Mouse (Mus musculus) liver, embryonic 15.5 days (tissue): ENCODE measurements around the gene Gm20388. TPM values are rescaled to one million over a fixed set of nuclear protein-coding genes. Genes with fewer than 3 reads are reported as not detected.

Experiments
- ATAC-seq: fragments of 200-750 bp; cut with Nextera tagmentation; 2 replicates; pipeline ENCODE4 v1.8.0; 2017; ENCODE audit warnings: moderate number of reproducible peaks, mild to moderate bottlenecking, moderate library complexity; ENCODE audit not compliant: insufficient read depth
- H3K27ac ChIP-seq: fragments of 300-500 bp; sonication (generic); replicated peaks from 2 replicates; pipeline ENCODE4 v1.5.1; 2015; ENCODE audit warnings: mild to moderate bottlenecking, inconsistent platforms
- H3K27me3 ChIP-seq: fragments of 300-500 bp; sonication (generic); 2 replicates; pipeline ENCODE4 v1.6.1; 2015; ENCODE audit warnings: mild to moderate bottlenecking, inconsistent platforms
- H3K36me3 ChIP-seq: fragments of 300-500 bp; sonication (generic); replicated peaks from 2 replicates; pipeline ENCODE4 v1.6.1; 2015; ENCODE audit warnings: moderate library complexity, mild to moderate bottlenecking, inconsistent platforms
- H3K4me1 ChIP-seq: fragments of 300-500 bp; sonication (generic); replicated peaks from 2 replicates; pipeline ENCODE4 v1.6.1; 2015; ENCODE audit warnings: inconsistent platforms
- H3K4me2 ChIP-seq: fragments of 300-500 bp; sonication (generic); 2 replicates; pipeline ENCODE4 v1.6.1; 2015; ENCODE audit warnings: moderate library complexity, mild to moderate bottlenecking, inconsistent platforms
- H3K4me3 ChIP-seq: fragments of 300-500 bp; sonication (generic); replicated peaks from 2 replicates; pipeline ENCODE4 v1.5.1; 2015; ENCODE audit warnings: mild to moderate bottlenecking, inconsistent platforms
- H3K9ac ChIP-seq: fragments of 300-500 bp; sonication (generic); 2 replicates; pipeline ENCODE4 v1.6.1; 2015; ENCODE audit warnings: moderate library complexity, mild to moderate bottlenecking, inconsistent platforms
- H3K9me3 ChIP-seq: fragments of 300-500 bp; sonication (generic); replicated peaks from 2 replicates; pipeline ENCODE4 v1.6.1; 2016; ENCODE audit warnings: inconsistent platforms
- WGBS: fragments of 180-500 bp; shearing (Covaris S2); methylation state at CpG from one replicate; pipeline ENCODE4 v1.1.7; 2015; ENCODE audit warnings: mixed read lengths; ENCODE audit not compliant: insufficient replicate concordance; 5-methylcytosine and 5-hydroxymethylcytosine counted together
- polyA plus RNA-seq: library from polyadenylated mRNA; unstranded; fragments of >200 nt; fragmentation: Nextera tagmentation; extraction: Ambion mirVana; gene quantifications from 2 replicates; pipeline ENCODE4 v1.2.1, GENCODE M21; 2015

The Gm20388 gene
- polyA plus RNA-seq, 1 experiment from 2014 or later: not detected

- no peak for ATAC-seq
- Histone ChIP-seq H3K9ac (no peak overlapping the region), H3K4me1 (no peaks in the 10 kb centered on the region), H3K4me3 (no peak overlapping the region), H3K4me2 (no peak overlapping the region), H3K27me3 (peaks cover 46% of the 10 kb centered on the region), H3K9me3 (no peaks in the 10 kb centered on the region), H3K36me3 (no peaks in the 10 kb centered on the region), H3K27ac (no peak overlapping the region)
- WGBS: 58% methylated on average over 9 of the region's 9 CpGs
Measured at GRCm38 (mm10) chr8:122824986-122825385, 2914.3 kb downstream of the Gm20388 start.

GRCm38 (mm10) chr8:122825408-122825807 is 2914.8 kb downstream of the Gm20388 start:
- Histone ChIP-seq H3K4me3 (no peak overlapping the region), H3K27me3 (peaks cover 46% of the 10 kb centered on the region), H3K4me2 (no peak overlapping the region), H3K9me3 (no peaks in the 10 kb centered on the region), H3K4me1 (peaks cover 2% of the 10 kb centered on the region; the same call in 1 of the 2 replicates), H3K27ac (no peak overlapping the region), H3K9ac (no peak overlapping the region), H3K36me3 (no peaks in the 10 kb centered on the region)
- no peak for ATAC-seq
- 38% methylated on average over 8 of the region's 8 CpGs for WGBS

- no peak overlapping the region for H3K27ac ChIP-seq
- peaks cover 2% of the 10 kb centered on the region; the same call in 1 of the 2 replicates for H3K4me1 ChIP-seq
- WGBS: 60% methylated on average over 3 of the region's 3 CpGs
- ATAC-seq: no peak
- no peak overlapping the region for H3K9ac ChIP-seq
- no peak overlapping the region for H3K4me2 ChIP-seq
- peaks cover 77% of the 10 kb centered on the region for H3K27me3 ChIP-seq
- no peaks in the 10 kb centered on the region for H3K36me3 ChIP-seq
- no peak overlapping the region for H3K4me3 ChIP-seq
- H3K9me3 ChIP-seq: no peaks in the 10 kb centered on the region
Measured at GRCm38 (mm10) chr8:122829396-122829795, 2918.8 kb downstream of the Gm20388 start.

GRCm38 (mm10) chr8:122830349-122831061 is 2919.9 kb downstream of the Gm20388 start:
- WGBS: 38% methylated on average over 8 of the region's 8 CpGs
- ATAC-seq: peak; percentile 52; the same call in 1 of the 2 replicates

DNA sequence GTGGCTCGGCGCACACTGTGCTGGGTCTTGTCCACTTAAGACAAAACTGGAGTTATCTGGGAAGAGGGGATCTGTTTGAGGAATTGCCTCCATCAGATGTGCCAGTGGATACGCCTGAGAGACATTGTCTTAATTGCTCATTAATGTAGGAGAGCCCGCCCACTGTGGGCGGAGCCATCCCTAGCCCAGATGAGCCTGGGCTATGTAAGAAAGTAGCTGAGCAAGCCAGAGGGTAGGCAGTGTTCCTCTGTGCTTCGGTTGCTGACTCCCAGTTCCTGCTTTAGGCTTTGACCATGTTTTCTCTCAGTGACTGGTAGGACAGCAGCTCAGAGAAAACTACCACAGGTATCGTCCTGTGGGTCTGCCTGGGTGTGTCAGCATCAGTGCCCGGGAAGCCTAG is 2923.8 kb downstream of the Gm20388 start:
- WGBS: 77% methylated on average over 8 of the region's 8 CpGs
- peaks cover 13% of the 10 kb centered on the region; the same call in 1 of the 2 replicates for H3K4me1 ChIP-seq
- H3K4me3 ChIP-seq: no peak overlapping the region
- H3K27ac ChIP-seq: no peak overlapping the region
- no peak overlapping the region for H3K9ac ChIP-seq
- H3K36me3 ChIP-seq: no peaks in the 10 kb centered on the region
- no peak for ATAC-seq
- no peaks in the 10 kb centered on the region for H3K9me3 ChIP-seq
- no peak overlapping the region for H3K4me2 ChIP-seq
- H3K27me3 ChIP-seq: peaks cover 49% of the 10 kb centered on the region

More at GRCm38 (mm10) chr8:122830349-122831061, 2919.9 kb downstream of the Gm20388 start:
- Histone ChIP-seq H3K4me3 (no peak overlapping the region), H3K9ac (no peak overlapping the region), H3K4me1 (peaks cover 2% of the 10 kb centered on the region; the same call in 1 of the 2 replicates), H3K36me3 (no peaks in the 10 kb centered on the region), H3K27ac (no peak overlapping the region), H3K9me3 (no peaks in the 10 kb centered on the region), H3K4me2 (no peak overlapping the region), H3K27me3 (peaks cover 75% of the 10 kb centered on the region)

DNA sequence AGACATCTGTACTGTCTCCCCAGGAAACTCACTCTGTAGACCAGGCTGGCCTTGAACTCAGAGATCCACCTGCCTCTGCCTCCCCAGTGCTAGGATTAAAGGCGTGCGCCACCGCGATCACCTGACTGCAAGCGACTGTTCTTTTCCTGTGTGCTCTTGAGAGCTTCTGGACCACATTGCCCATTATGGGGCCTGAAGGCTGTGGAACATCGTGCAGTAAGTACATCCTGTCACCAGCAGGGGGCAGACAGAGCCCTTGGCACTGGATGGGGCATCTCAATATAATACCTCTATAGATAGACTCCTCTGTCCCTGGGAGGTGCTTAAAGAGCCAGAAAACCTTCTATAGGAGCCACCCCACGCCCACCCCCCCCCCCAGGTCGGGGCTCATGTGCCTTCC is 2924.3 kb downstream of the Gm20388 start:
- no peak overlapping the region for H3K4me2 ChIP-seq
- no peaks in the 10 kb centered on the region for H3K36me3 ChIP-seq
- ATAC-seq: peak; percentile 51; the same call in 1 of the 2 replicates
- 11% methylated on average over 8 of the region's 8 CpGs for WGBS
- peaks cover 50% of the 10 kb centered on the region for H3K27me3 ChIP-seq
- H3K4me1 ChIP-seq: peaks cover 13% of the 10 kb centered on the region; the same call in 1 of the 2 replicates
- H3K9me3 ChIP-seq: no peaks in the 10 kb centered on the region
- no peak overlapping the region for H3K27ac ChIP-seq
- H3K4me3 ChIP-seq: no peak overlapping the region
- H3K9ac ChIP-seq: no peak overlapping the region

GRCm38 (mm10) chr8:122836199-122836598 is 2925.6 kb downstream of the Gm20388 start:
- H3K27ac ChIP-seq: no peak overlapping the region
- no peak overlapping the region for H3K4me2 ChIP-seq
- H3K36me3 ChIP-seq: no peaks in the 10 kb centered on the region
- H3K9me3 ChIP-seq: no peaks in the 10 kb centered on the region
- peaks cover 50% of the 10 kb centered on the region for H3K27me3 ChIP-seq
- WGBS: 73% methylated on average over 12 of the region's 12 CpGs
- peaks cover 10% of the 10 kb centered on the region; the same call in 1 of the 2 replicates for H3K4me1 ChIP-seq
- no peak overlapping the region for H3K9ac ChIP-seq
- no peak for ATAC-seq
- no peak overlapping the region for H3K4me3 ChIP-seq

DNA sequence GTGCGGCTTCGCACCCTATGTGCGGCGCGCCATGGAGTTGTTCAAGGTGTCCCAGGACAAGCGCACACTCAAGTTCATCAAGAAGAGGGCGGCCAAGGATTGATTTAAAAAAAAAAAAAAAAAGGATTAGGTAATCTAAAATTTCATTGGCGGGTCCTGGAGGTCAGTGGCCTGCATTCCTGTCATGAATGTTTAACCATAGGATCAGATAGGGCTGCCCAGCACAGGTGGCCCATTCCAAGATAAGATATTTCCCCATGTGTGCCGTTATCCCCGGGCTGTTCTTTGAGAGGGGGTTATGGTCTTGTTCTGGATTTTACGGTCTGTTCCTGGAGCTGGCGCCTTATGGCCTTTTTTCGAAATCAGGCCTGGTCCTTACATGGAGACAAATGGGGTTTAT is 2926.1 kb downstream of the Gm20388 start:
- H3K27ac ChIP-seq: no peak overlapping the region
- H3K36me3 ChIP-seq: no peaks in the 10 kb centered on the region
- no peak overlapping the region for H3K4me3 ChIP-seq
- no peak overlapping the region for H3K9ac ChIP-seq
- H3K9me3 ChIP-seq: no peaks in the 10 kb centered on the region
- WGBS: 70% methylated on average over 13 of the region's 13 CpGs
- ATAC-seq: peak; percentile 22; the same call in 1 of the 2 replicates
- H3K27me3 ChIP-seq: peaks cover 47% of the 10 kb centered on the region
- H3K4me1 ChIP-seq: peaks cover 10% of the 10 kb centered on the region; the same call in 1 of the 2 replicates
- H3K4me2 ChIP-seq: no peak overlapping the region

DNA sequence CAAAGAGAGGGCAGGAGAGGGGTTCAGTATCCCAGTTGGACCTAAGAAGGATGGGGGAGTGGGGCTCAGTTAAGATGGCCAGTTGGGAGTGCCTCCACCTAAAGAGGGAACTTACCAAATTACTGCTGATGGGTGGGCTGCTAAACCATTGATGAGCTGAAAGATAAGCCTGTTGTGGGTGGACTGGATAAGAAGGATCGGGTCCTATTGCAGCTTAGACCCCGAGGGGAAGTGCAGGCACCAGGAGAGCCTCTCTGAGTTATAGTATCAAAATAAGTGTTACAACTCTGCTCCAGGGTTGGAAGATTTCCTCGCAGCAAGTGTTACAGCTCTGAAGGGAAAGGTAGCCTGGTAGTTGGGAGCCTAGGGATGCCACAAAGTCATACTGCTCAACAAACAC is 2933.5 kb downstream of the Gm20388 start:
- no peaks in the 10 kb centered on the region for H3K36me3 ChIP-seq
- peaks cover 72% of the 10 kb centered on the region for H3K27me3 ChIP-seq
- WGBS: 33% methylated on average over 3 of the region's 3 CpGs
- no peak overlapping the region for H3K27ac ChIP-seq
- no peaks in the 10 kb centered on the region for H3K9me3 ChIP-seq
- H3K4me1 ChIP-seq: peaks cover 7% of the 10 kb centered on the region
- no peak overlapping the region for H3K9ac ChIP-seq
- H3K4me3 ChIP-seq: no peak overlapping the region
- no peak for ATAC-seq
- no peak overlapping the region for H3K4me2 ChIP-seq

- H3K4me1 ChIP-seq: peaks cover 7% of the 10 kb centered on the region
- no peak overlapping the region for H3K9ac ChIP-seq
- no peaks in the 10 kb centered on the region for H3K9me3 ChIP-seq
- no peak overlapping the region for H3K4me2 ChIP-seq
- H3K36me3 ChIP-seq: no peaks in the 10 kb centered on the region
- WGBS: 66% methylated on average over 4 of the region's 4 CpGs
- ATAC-seq: no peak
- no peak overlapping the region for H3K27ac ChIP-seq
- peaks cover 78% of the 10 kb centered on the region for H3K27me3 ChIP-seq
- H3K4me3 ChIP-seq: no peak overlapping the region
Measured at GRCm38 (mm10) chr8:122845662-122846061, 2935.0 kb downstream of the Gm20388 start.

- no peaks in the 10 kb centered on the region for H3K9me3 ChIP-seq
- H3K4me1 ChIP-seq: peaks cover 7% of the 10 kb centered on the region
- H3K4me3 ChIP-seq: no peak within 1 kb of the TSS
- H3K27ac ChIP-seq: no peak within 1 kb of the TSS
- H3K36me3 ChIP-seq: no peaks in the 10 kb centered on the region
- WGBS: 17% methylated on average over 17 of the region's 18 CpGs
- ATAC-seq: peak; percentile 78
- peak within 1 kb of the TSS; percentile 18; the same call in 1 of the 2 replicates for H3K4me2 ChIP-seq
- peaks cover 85% of the 10 kb centered on the region for H3K27me3 ChIP-seq
- H3K9ac ChIP-seq: no peak within 1 kb of the TSS
Measured at GRCm38 (mm10) chr8:122847829-122848561, 2937.4 kb downstream of the Gm20388 start, which contains the start of gene Cdh15. TSS of gene Cdh15 (plus strand) at chr8:122847966.
